Mouse (Mus musculus): ENCODE data around the gene Pdss2. TPM values are rescaled to one million over a fixed set of nuclear protein-coding genes. Genes with fewer than 3 reads are reported as not detected.

Pdss2 gene
- polyA plus RNA-seq, 1 experiment from 2014 or later, result 16.5 TPM

- Histone ChIP-seq H3K36me3 (ENCODE audit: control insufficient read depth, insufficient read depth, low read length) (no peaks in the 10 kb centered on the region), H3K4me2 (ENCODE audit: low read depth, low read length) (no peak overlapping the region), H3K27me3 (replicated peaks; ENCODE audit: control insufficient read depth, insufficient read depth, low read length) (no peaks in the 10 kb centered on the region), H3K27ac (ENCODE audit: low read length) (no peak overlapping the region), H3K4me1 (ENCODE audit: control insufficient read depth, insufficient read depth, low read length) (peaks cover 3% of the 10 kb centered on the region; the same call in 1 of the 2 replicates), H3K9me3 (ENCODE audit: control insufficient read depth, low read length) (no peaks in the 10 kb centered on the region), H3K4me3 (ENCODE audit: low read length) (no peak overlapping the region), H3K9ac (ENCODE audit: low read depth, low read length) (no peak overlapping the region)
- 90% methylated on average over 8 of the region's 8 CpGs for WGBS
- no peak for ATAC-seq
Measured at GRCm38 (mm10) chr10:43376749-43377148, 155.5 kb downstream of the Pdss2 start.

- Histone ChIP-seq H3K36me3 (ENCODE audit: control insufficient read depth, insufficient read depth, low read length) (no peaks in the 10 kb centered on the region), H3K9me3 (ENCODE audit: control insufficient read depth, low read length) (no peaks in the 10 kb centered on the region), H3K4me3 (ENCODE audit: low read length) (no peak overlapping the region), H3K9ac (ENCODE audit: low read depth, low read length) (no peak overlapping the region), H3K27me3 (replicated peaks; ENCODE audit: control insufficient read depth, insufficient read depth, low read length) (no peaks in the 10 kb centered on the region), H3K4me1 (ENCODE audit: control insufficient read depth, insufficient read depth, low read length) (peaks cover 3% of the 10 kb centered on the region; the same call in 1 of the 2 replicates), H3K4me2 (ENCODE audit: low read depth, low read length) (no peak overlapping the region), H3K27ac (ENCODE audit: low read length) (no peak overlapping the region)
- 53% methylated on average over 5 of the region's 5 CpGs for WGBS
- peak; percentile 41 for ATAC-seq
Measured at GRCm38 (mm10) chr10:43378279-43378678, 157.0 kb downstream of the Pdss2 start.

- Histone ChIP-seq H3K9ac (ENCODE audit: low read depth, low read length) (peak overlapping the region; percentile 1; the same call in 1 of the 2 replicates), H3K27me3 (replicated peaks; ENCODE audit: control insufficient read depth, insufficient read depth, low read length) (no peaks in the 10 kb centered on the region), H3K36me3 (ENCODE audit: control insufficient read depth, insufficient read depth, low read length) (no peaks in the 10 kb centered on the region), H3K4me2 (ENCODE audit: low read depth, low read length) (no peak overlapping the region; the same call in 1 of the 2 replicates), H3K4me1 (ENCODE audit: control insufficient read depth, insufficient read depth, low read length) (peaks cover 3% of the 10 kb centered on the region; the same call in 1 of the 2 replicates), H3K4me3 (ENCODE audit: low read length) (no peak overlapping the region), H3K27ac (ENCODE audit: low read length) (peak overlapping the region; percentile 65), H3K9me3 (ENCODE audit: control insufficient read depth, low read length) (no peaks in the 10 kb centered on the region)
- WGBS, result 42% methylated on average over 15 of the region's 15 CpGs
- peak; percentile 77 for ATAC-seq
Measured at GRCm38 (mm10) chr10:43378732-43379644, 157.7 kb downstream of the Pdss2 start.

- ATAC-seq, result no peak
- H3K4me2 ChIP-seq (ENCODE audit: low read depth, low read length), result no peak overlapping the region
- H3K4me3 ChIP-seq (ENCODE audit: low read length), result no peak overlapping the region
- no peak overlapping the region for H3K9ac ChIP-seq (ENCODE audit: low read depth, low read length)
- no peaks in the 10 kb centered on the region for H3K27me3 ChIP-seq (replicated peaks; ENCODE audit: control insufficient read depth, insufficient read depth, low read length)
- peaks cover 3% of the 10 kb centered on the region; the same call in 1 of the 2 replicates for H3K4me1 ChIP-seq (ENCODE audit: control insufficient read depth, insufficient read depth, low read length)
- 82% methylated on average over 3 of the region's 3 CpGs for WGBS
- H3K27ac ChIP-seq (ENCODE audit: low read length), result no peak overlapping the region
- H3K36me3 ChIP-seq (ENCODE audit: control insufficient read depth, insufficient read depth, low read length), result no peaks in the 10 kb centered on the region
- no peaks in the 10 kb centered on the region for H3K9me3 ChIP-seq (ENCODE audit: control insufficient read depth, low read length)
Measured at GRCm38 (mm10) chr10:43382660-43383059, 161.4 kb downstream of the Pdss2 start.

- Histone ChIP-seq H3K36me3 (ENCODE audit: control insufficient read depth, insufficient read depth, low read length) (no peaks in the 10 kb centered on the region), H3K9me3 (ENCODE audit: control insufficient read depth, low read length) (no peaks in the 10 kb centered on the region), H3K9ac (ENCODE audit: low read depth, low read length) (no peak overlapping the region), H3K4me2 (ENCODE audit: low read depth, low read length) (no peak overlapping the region), H3K4me1 (ENCODE audit: control insufficient read depth, insufficient read depth, low read length) (no peaks in the 10 kb centered on the region), H3K4me3 (ENCODE audit: low read length) (no peak overlapping the region), H3K27me3 (replicated peaks; ENCODE audit: control insufficient read depth, insufficient read depth, low read length) (no peaks in the 10 kb centered on the region), H3K27ac (ENCODE audit: low read length) (no peak overlapping the region)
- no peak for ATAC-seq
- WGBS, result 66% methylated on average over 5 of the region's 5 CpGs
Measured at GRCm38 (mm10) chr10:43384623-43385022, 163.3 kb downstream of the Pdss2 start.

GRCm38 (mm10) chr10:43392921-43393320 is 171.6 kb downstream of the Pdss2 start:
- Histone ChIP-seq H3K4me1 (ENCODE audit: control insufficient read depth, insufficient read depth, low read length) (0 out of 2 replicates have a peak, but pooled peaks cover 3% of the 10 kb centered on the region), H3K9me3 (ENCODE audit: control insufficient read depth, low read length) (no peaks in the 10 kb centered on the region), H3K4me2 (ENCODE audit: low read depth, low read length) (no peak overlapping the region), H3K27me3 (replicated peaks; ENCODE audit: control insufficient read depth, insufficient read depth, low read length) (no peaks in the 10 kb centered on the region), H3K4me3 (ENCODE audit: low read length) (no peak overlapping the region), H3K27ac (ENCODE audit: low read length) (no peak overlapping the region), H3K9ac (ENCODE audit: low read depth, low read length) (no peak overlapping the region), H3K36me3 (ENCODE audit: control insufficient read depth, insufficient read depth, low read length) (no peaks in the 10 kb centered on the region; the same call in 1 of the 2 replicates)
- 91% methylated on average over 2 of the region's 2 CpGs for WGBS
- no peak for ATAC-seq

- H3K4me3 ChIP-seq (ENCODE audit: low read length), result no peak overlapping the region
- no peak overlapping the region for H3K9ac ChIP-seq (ENCODE audit: low read depth, low read length)
- ATAC-seq, result no peak
- WGBS, result 89% methylated on average over 6 of the region's 6 CpGs
- H3K36me3 ChIP-seq (ENCODE audit: control insufficient read depth, insufficient read depth, low read length), result no peaks in the 10 kb centered on the region; the same call in 1 of the 2 replicates
- H3K27me3 ChIP-seq (replicated peaks; ENCODE audit: control insufficient read depth, insufficient read depth, low read length), result no peaks in the 10 kb centered on the region
- no peak overlapping the region for H3K4me2 ChIP-seq (ENCODE audit: low read depth, low read length)
- H3K9me3 ChIP-seq (ENCODE audit: control insufficient read depth, low read length), result no peaks in the 10 kb centered on the region
- H3K4me1 ChIP-seq (ENCODE audit: control insufficient read depth, insufficient read depth, low read length), result 0 out of 2 replicates have a peak, but pooled peaks cover 5% of the 10 kb centered on the region
- H3K27ac ChIP-seq (ENCODE audit: low read length), result no peak overlapping the region
Measured at GRCm38 (mm10) chr10:43393818-43394217, 172.5 kb downstream of the Pdss2 start.

- Histone ChIP-seq H3K9me3 (ENCODE audit: control insufficient read depth, low read length) (no peaks in the 10 kb centered on the region), H3K36me3 (ENCODE audit: control insufficient read depth, insufficient read depth, low read length) (no peaks in the 10 kb centered on the region; the same call in 1 of the 2 replicates), H3K4me3 (ENCODE audit: low read length) (no peak overlapping the region), H3K4me2 (ENCODE audit: low read depth, low read length) (no peak overlapping the region), H3K27me3 (replicated peaks; ENCODE audit: control insufficient read depth, insufficient read depth, low read length) (no peaks in the 10 kb centered on the region), H3K9ac (ENCODE audit: low read depth, low read length) (no peak overlapping the region), H3K27ac (ENCODE audit: low read length) (no peak overlapping the region), H3K4me1 (ENCODE audit: control insufficient read depth, insufficient read depth, low read length) (0 out of 2 replicates have a peak, but pooled peaks cover 6% of the 10 kb centered on the region)
- WGBS, result 74% methylated on average over 4 of the region's 4 CpGs
- no peak for ATAC-seq
Measured at GRCm38 (mm10) chr10:43395824-43396223, 174.5 kb downstream of the Pdss2 start.

- 65% methylated on average over 7 of the region's 7 CpGs for WGBS
- Histone ChIP-seq H3K4me2 (ENCODE audit: low read depth, low read length) (no peak overlapping the region), H3K36me3 (ENCODE audit: control insufficient read depth, insufficient read depth, low read length) (no peaks in the 10 kb centered on the region; the same call in 1 of the 2 replicates), H3K4me1 (ENCODE audit: control insufficient read depth, insufficient read depth, low read length) (0 out of 2 replicates have a peak, but pooled peaks cover 6% of the 10 kb centered on the region), H3K9me3 (ENCODE audit: control insufficient read depth, low read length) (no peaks in the 10 kb centered on the region), H3K27me3 (replicated peaks; ENCODE audit: control insufficient read depth, insufficient read depth, low read length) (no peaks in the 10 kb centered on the region), H3K27ac (ENCODE audit: low read length) (no peak overlapping the region), H3K9ac (ENCODE audit: low read depth, low read length) (no peak overlapping the region), H3K4me3 (ENCODE audit: low read length) (no peak overlapping the region)
- ATAC-seq, result no peak
Measured at GRCm38 (mm10) chr10:43399596-43400316, 178.5 kb downstream of the Pdss2 start.

All from intestine, embryonic 16.5 days (tissue).